Mouse (Mus musculus): ENCODE results near the gene Fkrp. TPM values are rescaled to one million over a fixed set of nuclear protein-coding genes. Genes with fewer than 3 reads are reported as not detected.

The Fkrp gene
- polyA plus RNA-seq (2016; fragmentation: Nextera tagmentation; extraction: Ambion mirVana): 28.3 and 32.9 TPM in 2 replicates

- Histone ChIP-seq H3K4me3 (peak within 1 kb of the TSS; percentile 98), H3K27ac (replicated peaks) (peak within 1 kb of the TSS; percentile 100), H3K36me3 (peaks cover 26% of the 10 kb centered on the region), H3K9me3 (replicated peaks) (no peaks in the 10 kb centered on the region), H3K27me3 (ENCODE audit: low read depth, poor library complexity, severe bottlenecking) (peaks cover 28% of the 10 kb centered on the region), H3K4me1 (peaks cover 74% of the 10 kb centered on the region)
- WGBS: under 1% methylated on average over 64 of the region's 64 CpGs
- peak; percentile 66 for DNase-seq (ENCODE audit: low spot score)
These were observed at the start of gene Fkrp for GRCm38 (mm10) chr7:16816475-16817122. Fkrp (minus strand) TSS chr7:16816732.

- peak; percentile 50 for DNase-seq (ENCODE audit: low spot score)
- H3K4me1 ChIP-seq: no peaks in the 10 kb centered on the region
- H3K36me3 ChIP-seq: peaks cover 79% of the 10 kb centered on the region
- H3K27me3 ChIP-seq (ENCODE audit: low read depth, poor library complexity, severe bottlenecking): no peaks in the 10 kb centered on the region
- no peak overlapping the region for H3K4me3 ChIP-seq
- WGBS: 33% methylated on average over 5 of the region's 5 CpGs
- H3K27ac ChIP-seq (replicated peaks): no peak overlapping the region
- H3K9me3 ChIP-seq (replicated peaks): 0 out of 2 replicates have a peak, but pooled peaks cover 3% of the 10 kb centered on the region
These were observed 43.5 kb upstream of the Fkrp start for GRCm38 (mm10) chr7:16859902-16860651.

GRCm38 (mm10) chr7:16858336-16858735, 41.8 kb upstream of the Fkrp start:
- H3K9me3 ChIP-seq (replicated peaks): no peaks in the 10 kb centered on the region
- H3K27me3 ChIP-seq (ENCODE audit: low read depth, poor library complexity, severe bottlenecking): no peaks in the 10 kb centered on the region
- no peak overlapping the region for H3K4me3 ChIP-seq
- 21% methylated on average over 17 of the region's 17 CpGs for WGBS
- H3K36me3 ChIP-seq: peaks cover 79% of the 10 kb centered on the region
- H3K4me1 ChIP-seq: no peaks in the 10 kb centered on the region
- DNase-seq (ENCODE audit: low spot score): peak; percentile 36
- no peak overlapping the region for H3K27ac ChIP-seq (replicated peaks)

- Histone ChIP-seq H3K27ac (replicated peaks) (no peak overlapping the region), H3K36me3 (peaks cover 94% of the 10 kb centered on the region), H3K4me1 (no peaks in the 10 kb centered on the region; the same call in 1 of the 2 replicates), H3K27me3 (ENCODE audit: low read depth, poor library complexity, severe bottlenecking) (no peaks in the 10 kb centered on the region), H3K9me3 (replicated peaks) (no peaks in the 10 kb centered on the region), H3K4me3 (no peak overlapping the region)
- DNase-seq (ENCODE audit: low spot score): no peak
- WGBS: 90% methylated on average over 14 of the region's 14 CpGs
These were observed 36.8 kb upstream of the Fkrp start for GRCm38 (mm10) chr7:16853302-16853831.

DNA sequence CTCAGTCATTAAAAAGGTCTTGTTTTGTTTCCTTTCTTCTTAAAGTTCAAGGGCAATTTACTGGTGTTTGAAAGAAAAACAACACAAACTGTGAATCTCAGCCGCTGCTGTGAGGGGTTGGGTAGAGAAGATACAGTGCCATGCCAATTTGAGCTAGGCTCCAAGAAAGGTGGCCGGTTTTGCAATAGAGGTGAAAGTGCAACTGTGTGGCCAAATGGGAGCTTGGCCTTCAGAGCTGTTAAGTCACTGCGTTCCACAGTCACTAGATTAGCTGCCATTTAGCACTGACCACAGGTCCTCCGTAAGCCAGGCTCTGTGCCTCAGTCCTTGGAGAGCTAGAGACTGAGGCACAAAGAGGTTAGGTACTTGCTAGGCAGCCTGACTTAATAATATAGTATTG, 35.1 kb upstream of the Fkrp start:
- Histone ChIP-seq H3K4me1 (no peaks in the 10 kb centered on the region; the same call in 1 of the 2 replicates), H3K36me3 (peaks cover 83% of the 10 kb centered on the region), H3K27me3 (ENCODE audit: low read depth, poor library complexity, severe bottlenecking) (no peaks in the 10 kb centered on the region), H3K9me3 (replicated peaks) (no peaks in the 10 kb centered on the region), H3K27ac (replicated peaks) (no peak overlapping the region), H3K4me3 (no peak overlapping the region)
- 91% methylated on average over 4 of the region's 4 CpGs for WGBS
- DNase-seq (ENCODE audit: low spot score): no peak

GRCm38 (mm10) chr7:16848579-16848978, 32.0 kb upstream of the Fkrp start:
- Histone ChIP-seq H3K27me3 (ENCODE audit: low read depth, poor library complexity, severe bottlenecking) (peaks cover 15% of the 10 kb centered on the region; the same call in 1 of the 2 replicates), H3K27ac (replicated peaks) (0 out of 2 replicates have a peak overlapping the region, but pooled peaks have one; percentile 7), H3K4me3 (no peak overlapping the region), H3K9me3 (replicated peaks) (no peaks in the 10 kb centered on the region), H3K36me3 (peaks cover 60% of the 10 kb centered on the region), H3K4me1 (peaks cover 23% of the 10 kb centered on the region)
- DNase-seq (ENCODE audit: low spot score): peak; percentile 55
- 19% methylated on average over 17 of the region's 17 CpGs for WGBS

GRCm38 (mm10) chr7:16847507-16847906, 31.0 kb upstream of the Fkrp start:
- no peak for DNase-seq (ENCODE audit: low spot score)
- H3K4me1 ChIP-seq: peaks cover 31% of the 10 kb centered on the region
- peaks cover 52% of the 10 kb centered on the region for H3K36me3 ChIP-seq
- no peak overlapping the region for H3K27ac ChIP-seq (replicated peaks)
- peaks cover 15% of the 10 kb centered on the region; the same call in 1 of the 2 replicates for H3K27me3 ChIP-seq (ENCODE audit: low read depth, poor library complexity, severe bottlenecking)
- WGBS: 88% methylated on average over 19 of the region's 19 CpGs
- no peak overlapping the region for H3K4me3 ChIP-seq
- no peaks in the 10 kb centered on the region for H3K9me3 ChIP-seq (replicated peaks)

GRCm38 (mm10) chr7:16846775-16847174, 30.2 kb upstream of the Fkrp start:
- H3K4me1 ChIP-seq: peaks cover 39% of the 10 kb centered on the region
- DNase-seq (ENCODE audit: low spot score): no peak
- peaks cover 15% of the 10 kb centered on the region; the same call in 1 of the 2 replicates for H3K27me3 ChIP-seq (ENCODE audit: low read depth, poor library complexity, severe bottlenecking)
- no peak overlapping the region for H3K4me3 ChIP-seq
- WGBS: 95% methylated on average over 5 of the region's 5 CpGs
- H3K27ac ChIP-seq (replicated peaks): no peak overlapping the region
- H3K9me3 ChIP-seq (replicated peaks): no peaks in the 10 kb centered on the region
- peaks cover 48% of the 10 kb centered on the region for H3K36me3 ChIP-seq

DNA sequence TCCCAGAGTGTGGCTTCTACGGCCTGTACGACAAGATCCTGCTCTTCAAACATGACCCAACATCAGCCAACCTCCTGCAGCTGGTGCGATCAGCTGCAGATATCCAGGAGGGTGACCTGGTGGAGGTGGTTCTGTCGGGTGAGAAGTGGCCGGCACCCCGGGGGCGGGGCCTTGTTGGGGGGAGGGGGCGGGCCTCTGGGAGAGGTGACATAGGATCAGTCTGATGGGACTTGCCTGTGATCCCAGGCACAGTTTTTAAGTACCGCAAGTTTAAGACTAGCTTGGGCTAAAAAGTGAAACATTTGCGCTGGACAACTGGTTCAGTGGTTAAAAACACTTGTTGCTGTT, 29.3 kb upstream of the Fkrp start:
- H3K36me3 ChIP-seq: peaks cover 48% of the 10 kb centered on the region
- H3K4me1 ChIP-seq: peaks cover 46% of the 10 kb centered on the region
- no peaks in the 10 kb centered on the region for H3K9me3 ChIP-seq (replicated peaks)
- H3K4me3 ChIP-seq: peak overlapping the region; percentile 74
- H3K27me3 ChIP-seq (ENCODE audit: low read depth, poor library complexity, severe bottlenecking): peaks cover 15% of the 10 kb centered on the region; the same call in 1 of the 2 replicates
- no peak overlapping the region for H3K27ac ChIP-seq (replicated peaks)
- no peak for DNase-seq (ENCODE audit: low spot score)
- 31% methylated on average over 10 of the region's 10 CpGs for WGBS

DNA sequence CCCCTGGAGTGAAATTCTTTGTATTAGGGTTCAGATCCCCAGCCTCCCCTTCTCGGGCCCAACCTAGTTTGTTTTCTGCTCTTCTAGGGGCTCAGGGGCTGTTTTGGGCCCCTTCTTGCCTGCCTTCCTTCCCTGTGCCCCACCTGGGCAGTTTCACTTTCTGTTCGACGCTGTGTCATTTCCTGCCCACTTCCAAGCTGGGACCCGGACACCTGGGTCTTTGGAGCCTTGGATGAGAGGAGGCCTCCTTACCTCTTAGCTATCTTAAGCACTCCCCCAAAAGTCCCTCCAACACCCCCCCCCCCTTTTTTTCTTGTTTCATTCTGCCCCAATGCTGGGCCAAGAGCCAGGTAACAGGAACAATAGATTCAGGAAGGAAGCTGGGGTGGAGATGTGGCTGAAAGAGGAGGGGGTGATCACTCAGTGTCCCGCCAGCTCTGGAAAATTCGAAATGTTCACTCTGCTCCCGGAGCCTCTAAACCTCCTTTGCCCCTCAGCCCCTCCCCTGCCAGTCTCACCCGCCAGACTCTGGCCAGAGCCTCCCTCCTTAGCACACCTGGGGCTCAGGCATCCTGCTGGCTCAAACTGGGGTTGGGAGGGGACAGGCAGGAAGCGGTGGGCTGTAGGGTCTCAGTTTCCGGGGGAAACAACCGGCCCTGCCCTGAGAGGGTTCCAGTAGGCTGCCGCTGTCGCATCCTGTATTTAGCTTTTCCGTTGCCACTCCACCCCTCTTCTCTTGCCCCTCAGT, 28.7 kb upstream of the Fkrp start:
- Histone ChIP-seq H3K4me1 (peaks cover 46% of the 10 kb centered on the region), H3K27ac (replicated peaks) (peak overlapping the region; percentile 42), H3K27me3 (ENCODE audit: low read depth, poor library complexity, severe bottlenecking) (peaks cover 15% of the 10 kb centered on the region; the same call in 1 of the 2 replicates), H3K4me3 (peak overlapping the region; percentile 74), H3K9me3 (replicated peaks) (no peaks in the 10 kb centered on the region), H3K36me3 (peaks cover 48% of the 10 kb centered on the region)
- no peak for DNase-seq (ENCODE audit: low spot score)
- WGBS: 40% methylated on average over 14 of the region's 14 CpGs

DNA sequence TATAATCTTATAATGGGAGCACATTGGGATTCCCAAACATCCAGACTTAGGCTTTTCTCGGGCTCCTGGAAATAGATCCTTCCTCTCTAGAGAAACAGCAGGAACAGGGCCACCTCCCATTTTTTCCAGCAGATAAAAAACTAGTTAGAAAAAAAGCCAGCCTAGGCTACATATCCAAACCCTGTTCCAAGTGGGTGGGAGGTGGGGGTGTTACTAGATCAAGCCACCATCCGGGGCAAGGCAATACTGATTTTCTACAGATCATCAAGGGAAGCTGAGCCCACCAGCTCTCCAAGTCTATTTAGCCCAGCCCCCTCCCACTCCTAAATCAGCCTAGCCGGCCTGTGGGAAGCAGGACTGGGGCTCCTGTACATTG, 28.2 kb upstream of the Fkrp start:
- WGBS: 71% methylated on average over 3 of the region's 3 CpGs

GRCm38 (mm10) chr7:16843441-16844171, 27.1 kb upstream of the Fkrp start:
- Histone ChIP-seq H3K4me3 (peak overlapping the region; percentile 74), H3K9me3 (replicated peaks) (no peaks in the 10 kb centered on the region), H3K27ac (replicated peaks) (peak overlapping the region; percentile 84), H3K4me1 (peaks cover 46% of the 10 kb centered on the region), H3K36me3 (peaks cover 48% of the 10 kb centered on the region), H3K27me3 (ENCODE audit: low read depth, poor library complexity, severe bottlenecking) (peaks cover 15% of the 10 kb centered on the region; the same call in 1 of the 2 replicates)
- WGBS: 2% methylated on average over 33 of the region's 33 CpGs
- peak; percentile 46 for DNase-seq (ENCODE audit: low spot score)

More for the DNA sequence above, 28.2 kb upstream of the Fkrp start:
- Histone ChIP-seq H3K27ac (replicated peaks) (no peak overlapping the region), H3K4me3 (peak overlapping the region; percentile 74), H3K27me3 (ENCODE audit: low read depth, poor library complexity, severe bottlenecking) (peaks cover 15% of the 10 kb centered on the region; the same call in 1 of the 2 replicates), H3K4me1 (peaks cover 46% of the 10 kb centered on the region), H3K9me3 (replicated peaks) (no peaks in the 10 kb centered on the region), H3K36me3 (peaks cover 48% of the 10 kb centered on the region)
- no peak for DNase-seq (ENCODE audit: low spot score)
